Comparison of ENCODE assay signal across 21 mouse cellular contexts in genomic region chr2:106561571-106562090, GRCm38 (mm10).
DNase-seq lines count a peak whose midpoint lies in the region; TF ChIP-seq lines count a peak whose summit lies in the region.
"Had no signal": no experiment of that assay in that cellular context is flagged by ENCODE, and none has a peak within 500 bp of the region (broad histone marks: within the 10 kb centered on the region; RNA-seq: fewer than 3 reads in every experiment).

No protein-coding gene starts in this region.

- H3K36me3 ChIP-seq in ES-Bruce4 (ENCODE audit: control insufficient read depth, insufficient read depth, low read length, poor library complexity, severe bottlenecking) (no peaks in the 10 kb centered on the region), ES-E14 (ENCODE audit: control insufficient read depth, insufficient read depth, low read length, poor library complexity, severe bottlenecking) (no peaks in the 10 kb centered on the region)
- H3K36me3 ChIP-seq: embryonic facial prominence, embryonic 10.5 days; embryonic facial prominence, embryonic 12.5 days; forebrain, embryonic 15.5 days had no signal

- peaks cover 10% of the 10 kb centered on the region for H3K9me3 ChIP-seq in ES-Bruce4 (replicated peaks; ENCODE audit: control insufficient read depth, insufficient read depth, low read length, poor library complexity, severe bottlenecking)
- no peaks in the 10 kb centered on the region for H3K9me3 ChIP-seq in ES-E14 (ENCODE audit: control insufficient read depth, insufficient read depth, low read depth, low read length)
- H3K9me3 ChIP-seq: embryonic facial prominence, embryonic 12.5 days; forebrain, embryonic 13.5 days; forebrain, embryonic 15.5 days had no signal

- peak; percentile 84 for TF ChIP-seq EP300 in ES-Bruce4 (IDR thresholded peaks at IDR 0.05; ENCODE audit: insufficient read depth, low read depth, low read length)

- DNase-seq in ES-E14 (ENCODE audit: low read depth, low spot score), result peak; percentile 58
- DNase-seq in WW6 (ENCODE audit: low read depth, low spot score), result peak; percentile 7
- DNase-seq in urinary bladder, postnatal 14 days (ENCODE audit: low spot score), result no peak
- DNase-seq in right cerebral cortex, postnatal 36 days (ENCODE audit: low spot score in 2 of 2), result no peak
- DNase-seq in ovary, adult 18-20 months (ENCODE audit: low spot score), result no peak
- DNase-seq: adrenal gland, adult 8-10 months; adrenal gland, postnatal 14 days; adrenal gland, postnatal 36 days; B cell, adult 2 months; cerebellum, adult 11-12 months; cerebellum, adult 2 months; cerebellum, adult 9-10 months; cerebellum, postnatal 10 days; cerebellum, postnatal 25 days; forebrain, postnatal 0 days had no signal

- no peak overlapping the region for H3K4me3 ChIP-seq in ES-Bruce4 (ENCODE audit: low read depth, low read length)
- H3K4me3 ChIP-seq in ES-E14 (ENCODE audit: insufficient read depth in 1 of 2, low read depth in 1 of 2, low read length in 2 of 2, poor library complexity in 1 of 2, severe bottlenecking in 1 of 2), result no peak overlapping the region
- H3K4me3 ChIP-seq: embryonic facial prominence, embryonic 10.5 days; embryonic facial prominence, embryonic 12.5 days; forebrain, embryonic 13.5 days; forebrain, embryonic 15.5 days had no signal

- H3K9ac ChIP-seq in ES-Bruce4 (ENCODE audit: low read depth, poor library complexity, severe bottlenecking) (no peak overlapping the region), ES-E14 (ENCODE audit: insufficient read depth, low read depth, low read length, poor library complexity, severe bottlenecking) (no peak overlapping the region)
- H3K9ac ChIP-seq: embryonic facial prominence, embryonic 12.5 days; forebrain, embryonic 13.5 days; forebrain, embryonic 15.5 days; forebrain, postnatal 0 days had no signal

- no peak for TF ChIP-seq POLR2A in ES-Bruce4 (IDR thresholded peaks at IDR 0.05; ENCODE audit: insufficient read depth, low read length)

- in situ Hi-C loops in ES-E14 (cut with MboI; ENCODE audit: low sequenced_read_pairs in 2 of 2, unreplicated experiment in 2 of 2), result no loop called here

- no peaks in the 10 kb centered on the region for H3K27me3 ChIP-seq in ES-Bruce4 (ENCODE audit: control insufficient read depth, insufficient read depth, low read length, poor library complexity, severe bottlenecking)
- H3K27me3 ChIP-seq: CH12.LX; embryonic facial prominence, embryonic 12.5 days; forebrain, embryonic 13.5 days; forebrain, embryonic 15.5 days had no signal

- no peak for TF ChIP-seq CTCF in ES-Bruce4 (IDR thresholded peaks at IDR 0.05; ENCODE audit: low read depth, low read length)

- H3K4me1 ChIP-seq in ES-Bruce4 (ENCODE audit: control insufficient read depth, insufficient read depth, low read length), result peaks cover 2% of the 10 kb centered on the region
- peaks cover 2% of the 10 kb centered on the region in 2 experiments; a peak in 1 of 4 replicates for H3K4me1 ChIP-seq in ES-E14 (ENCODE audit: control insufficient read depth in 2 of 2, insufficient read depth in 2 of 2, low read length in 2 of 2, poor library complexity in 1 of 2)
- H3K4me1 ChIP-seq: embryonic facial prominence, embryonic 10.5 days; embryonic facial prominence, embryonic 12.5 days; forebrain, embryonic 13.5 days; forebrain, embryonic 15.5 days had no signal

- H3K27ac ChIP-seq in ES-Bruce4 (ENCODE audit: insufficient read depth, low read length), result 0 out of 2 replicates have a peak overlapping the region, but pooled peaks have one; percentile 33
- H3K27ac ChIP-seq in ES-E14 (ENCODE audit: insufficient read depth, low read depth, low read length, poor library complexity, severe bottlenecking), result no peak overlapping the region
- H3K27ac ChIP-seq: embryonic facial prominence, embryonic 10.5 days; embryonic facial prominence, embryonic 12.5 days; forebrain, embryonic 13.5 days; forebrain, embryonic 15.5 days had no signal

TF ChIP-seq in ES-E14, 5 proteins besides CTCF, POLR2A, EP300 and RAD21:
- TF ChIP-seq HCFC1 (IDR thresholded peaks at IDR 0.05; ENCODE audit: borderline replicate concordance, insufficient read depth, low read length) (no peak), ZC3H11A (IDR thresholded peaks at IDR 0.05; ENCODE audit: borderline replicate concordance, low read depth, low read length) (no peak), ZNF384 (IDR thresholded peaks at IDR 0.05; ENCODE audit: low read depth, low read length) (no peak), CHD2 (IDR thresholded peaks at IDR 0.05; ENCODE audit: low read depth, low read length) (no peak), MAFK (IDR thresholded peaks at IDR 0.05; ENCODE audit: insufficient read depth, low read depth, low read length) (no peak)

Comparison
In these comparisons a context has a peak if more than half of its experiments do, and no peak if none do; other contexts are left out.
1. DNase-seq: peak in ES-E14 (single experiment) and WW6 (single experiment); none in urinary bladder, postnatal 14 days (single experiment), right cerebral cortex, postnatal 36 days (0 of 2) and ovary, adult 18-20 months (single experiment).